Mouse (Mus musculus): ENCODE results near the gene Il4ra. TPM values are rescaled to one million over a fixed set of nuclear protein-coding genes. Genes with fewer than 3 reads are reported as not detected.

Il4ra gene
- total and polyA plus RNA-seq, 3 experiments: 13.2 to 20.1 (median 14.3) TPM

DNA sequence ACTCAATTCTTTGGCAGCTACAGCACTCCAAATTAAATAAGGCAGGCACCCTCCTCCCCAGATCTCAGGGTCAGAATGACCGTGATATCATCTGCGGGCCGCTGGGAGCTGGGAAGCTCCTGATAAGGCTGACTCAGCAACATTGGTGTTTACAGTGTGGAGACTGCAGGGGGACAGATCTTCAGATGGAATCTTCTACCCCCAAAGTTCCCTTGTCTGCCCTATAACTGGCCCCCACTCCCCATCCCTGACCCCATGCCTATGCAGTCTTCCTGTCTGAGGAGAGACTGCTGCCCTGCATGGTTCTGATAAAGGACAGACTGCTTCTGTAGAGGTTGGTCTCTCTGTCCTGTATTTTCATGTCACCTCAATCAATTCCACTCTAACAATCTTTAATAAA lies 28.9 kb upstream of the Il4ra start:
- H3K9ac ChIP-seq (ENCODE audit: low read depth, low read length): no peak overlapping the region
- DNase-seq: no peak
- H3K79me2 ChIP-seq (replicated peaks; ENCODE audit: control insufficient read depth, insufficient read depth, low read length): no peaks in the 10 kb centered on the region
- TF ChIP-seq EP300 (IDR thresholded peaks at IDR 0.05; ENCODE audit: insufficient read depth, low read depth, low read length) (no peak), POLR2A (IDR thresholded peaks at IDR 0.05; ENCODE audit: insufficient read depth, low read depth, low read length) (no peak), CTCF (IDR thresholded peaks at IDR 0.05) (no peak)
- H3K36me3 ChIP-seq (ENCODE audit: control insufficient read depth, insufficient read depth, low read length): no peaks in the 10 kb centered on the region
- no peak overlapping the region for H3K4me3 ChIP-seq
- no peaks in the 10 kb centered on the region for H3K4me1 ChIP-seq (ENCODE audit: control insufficient read depth, insufficient read depth, low read length)
- intact Hi-C loops (cut with DNase I): no loop called here
- WGBS: 42% methylated on average over 3 of the region's 3 CpGs
- H3K27me3 ChIP-seq (ENCODE audit: control insufficient read depth, insufficient read depth, low read length): no peaks in the 10 kb centered on the region
- H3K27ac ChIP-seq: no peak overlapping the region

DNA sequence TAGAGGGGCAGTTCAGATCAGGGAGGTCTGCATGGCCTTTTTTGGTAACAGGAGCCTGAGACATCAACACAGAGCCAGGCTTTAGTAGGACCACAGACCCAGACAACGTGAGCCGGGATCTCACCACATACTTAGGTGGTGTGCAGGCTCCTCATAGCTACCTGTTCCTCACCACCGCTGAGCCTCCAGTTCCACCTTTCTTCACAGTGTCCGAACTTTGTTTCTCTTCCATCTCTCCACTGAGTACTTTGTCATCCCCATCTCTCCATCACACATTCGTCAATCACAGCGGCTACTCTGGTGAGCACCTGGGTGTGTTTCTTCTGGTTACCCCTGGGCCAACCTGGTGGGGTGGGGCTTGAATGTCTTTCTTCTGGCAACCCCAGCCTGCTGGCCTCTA lies 24.7 kb upstream of the Il4ra start:
- no peak overlapping the region for H3K27ac ChIP-seq
- H3K4me1 ChIP-seq (ENCODE audit: control insufficient read depth, insufficient read depth, low read length): no peaks in the 10 kb centered on the region
- WGBS: 90% methylated on average over 6 of the region's 6 CpGs
- no peak overlapping the region for H3K4me3 ChIP-seq
- TF ChIP-seq EP300 (IDR thresholded peaks at IDR 0.05; ENCODE audit: insufficient read depth, low read depth, low read length) (no peak), CTCF (IDR thresholded peaks at IDR 0.05) (no peak), POLR2A (IDR thresholded peaks at IDR 0.05; ENCODE audit: insufficient read depth, low read depth, low read length) (no peak)
- H3K36me3 ChIP-seq (ENCODE audit: control insufficient read depth, insufficient read depth, low read length): no peaks in the 10 kb centered on the region
- no peaks in the 10 kb centered on the region for H3K27me3 ChIP-seq (ENCODE audit: control insufficient read depth, insufficient read depth, low read length)
- intact Hi-C loops (cut with DNase I): loop anchor here (2.0 kb wide), 1 partner anchor 14 kb away; no protein-coding TSS in a partner anchor
- DNase-seq: no peak
- no peaks in the 10 kb centered on the region for H3K79me2 ChIP-seq (replicated peaks; ENCODE audit: control insufficient read depth, insufficient read depth, low read length)
- no peak overlapping the region for H3K9ac ChIP-seq (ENCODE audit: low read depth, low read length)

DNA sequence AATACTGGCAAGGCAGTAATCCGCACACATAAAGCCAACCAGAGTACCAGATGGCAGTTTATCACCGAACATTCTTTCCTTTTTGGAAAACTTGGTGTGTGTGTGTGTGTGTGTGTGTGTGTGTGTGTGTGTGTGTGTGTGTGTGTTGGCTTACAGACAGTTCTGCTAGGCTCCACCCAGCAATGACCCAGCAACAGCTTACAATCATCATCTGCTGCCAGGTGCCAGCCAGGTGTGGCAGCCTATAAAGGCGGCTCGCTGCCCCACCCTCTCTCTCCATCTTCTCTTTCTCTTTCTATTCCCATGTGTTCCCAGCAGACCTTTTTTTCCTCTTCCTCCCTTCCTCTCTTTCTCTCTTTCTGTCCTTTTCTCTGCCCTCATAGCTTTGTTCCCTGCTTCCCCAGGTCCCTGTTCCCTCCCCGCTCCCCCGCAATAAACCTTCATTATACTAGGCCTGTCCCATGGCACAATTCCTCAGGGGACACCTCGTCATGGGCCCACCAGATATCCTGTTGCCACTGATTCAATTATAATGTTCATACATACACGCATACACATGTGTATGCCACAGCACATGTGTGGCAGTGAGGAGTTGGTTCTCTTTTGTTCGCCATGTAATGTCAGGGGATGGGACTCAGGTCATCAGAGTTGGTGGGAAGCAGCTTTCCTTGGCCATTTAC lies 23.9 kb upstream of the Il4ra start:
- H3K27me3 ChIP-seq (ENCODE audit: control insufficient read depth, insufficient read depth, low read length): no peaks in the 10 kb centered on the region
- 81% methylated on average over 9 of the region's 9 CpGs for WGBS
- no peak for DNase-seq
- no peak overlapping the region for H3K4me3 ChIP-seq
- TF ChIP-seq EP300 (IDR thresholded peaks at IDR 0.05; ENCODE audit: insufficient read depth, low read depth, low read length): no peak
- TF ChIP-seq POLR2A (IDR thresholded peaks at IDR 0.05; ENCODE audit: insufficient read depth, low read depth, low read length): no peak
- TF ChIP-seq CTCF (IDR thresholded peaks at IDR 0.05): no peak
- no peaks in the 10 kb centered on the region for H3K36me3 ChIP-seq (ENCODE audit: control insufficient read depth, insufficient read depth, low read length)
- no peaks in the 10 kb centered on the region for H3K4me1 ChIP-seq (ENCODE audit: control insufficient read depth, insufficient read depth, low read length)
- intact Hi-C loops (cut with DNase I): loop anchor here (2.0 kb wide), 1 partner anchor 13 kb away; no protein-coding TSS in a partner anchor
- no peak overlapping the region for H3K9ac ChIP-seq (ENCODE audit: low read depth, low read length)
- no peak overlapping the region for H3K27ac ChIP-seq
- no peaks in the 10 kb centered on the region for H3K79me2 ChIP-seq (replicated peaks; ENCODE audit: control insufficient read depth, insufficient read depth, low read length)

DNA sequence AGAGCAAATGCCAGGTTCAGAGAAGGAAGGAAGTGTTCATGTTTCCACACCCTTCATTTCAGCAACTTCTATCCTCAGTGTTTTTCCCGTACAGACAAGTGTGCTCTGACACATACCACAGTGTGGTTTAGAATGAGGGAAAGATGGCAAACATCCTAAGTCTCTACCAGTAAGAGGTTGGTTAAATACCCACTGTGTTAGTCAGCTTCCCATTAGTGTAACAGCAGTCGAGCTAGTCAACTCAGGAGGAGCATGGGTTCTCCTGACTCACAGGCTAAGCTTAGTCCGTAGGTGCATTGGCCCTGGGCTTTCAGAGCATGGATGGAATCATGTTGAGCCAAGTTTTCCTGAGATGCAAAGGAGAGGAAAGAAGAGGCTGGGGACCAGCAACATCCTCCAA lies 12.6 kb upstream of the Il4ra start:
- H3K79me2 ChIP-seq (replicated peaks; ENCODE audit: control insufficient read depth, insufficient read depth, low read length): no peaks in the 10 kb centered on the region
- H3K36me3 ChIP-seq (ENCODE audit: control insufficient read depth, insufficient read depth, low read length): no peaks in the 10 kb centered on the region
- no peak overlapping the region for H3K4me3 ChIP-seq
- no peaks in the 10 kb centered on the region; the same call in 1 of the 2 replicates for H3K4me1 ChIP-seq (ENCODE audit: control insufficient read depth, insufficient read depth, low read length)
- DNase-seq: no peak
- H3K27ac ChIP-seq: no peak overlapping the region
- H3K9ac ChIP-seq (ENCODE audit: low read depth, low read length): no peak overlapping the region
- WGBS: 84% methylated on average over 3 of the region's 3 CpGs
- intact Hi-C loops (cut with DNase I): no loop called here
- no peaks in the 10 kb centered on the region for H3K27me3 ChIP-seq (ENCODE audit: control insufficient read depth, insufficient read depth, low read length)
- no peak for TF ChIP-seq EP300 (IDR thresholded peaks at IDR 0.05; ENCODE audit: insufficient read depth, low read depth, low read length)

DNA sequence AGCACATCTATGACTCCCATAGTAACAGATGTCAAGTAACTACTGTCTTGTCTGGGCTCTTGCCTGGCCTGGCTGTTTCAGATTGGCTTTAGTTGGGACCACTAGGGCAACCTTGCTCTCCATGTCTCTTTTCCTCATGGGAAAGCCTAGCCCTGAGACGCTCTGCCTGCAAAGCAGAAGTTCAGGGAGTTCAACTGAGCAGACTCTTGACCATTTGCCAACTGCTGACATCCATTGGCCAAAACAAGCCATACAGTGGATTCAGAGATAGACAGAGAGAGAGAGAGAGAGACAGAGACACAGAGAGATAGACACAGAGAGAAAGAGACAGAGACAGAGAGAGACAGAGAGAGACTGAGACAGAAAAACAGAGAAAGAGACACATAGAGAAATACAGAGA lies 10.9 kb upstream of the Il4ra start:
- H3K4me1 ChIP-seq (ENCODE audit: control insufficient read depth, insufficient read depth, low read length): no peaks in the 10 kb centered on the region; the same call in 1 of the 2 replicates
- no peak for DNase-seq
- H3K36me3 ChIP-seq (ENCODE audit: control insufficient read depth, insufficient read depth, low read length): no peaks in the 10 kb centered on the region
- H3K4me3 ChIP-seq: no peak overlapping the region
- H3K27ac ChIP-seq: no peak overlapping the region
- WGBS: 66% methylated on average over 1 of the region's 1 CpGs
- intact Hi-C loops (cut with DNase I): loop anchor here (2.0 kb wide), 1 partner anchor 14 kb away; no protein-coding TSS in a partner anchor
- TF ChIP-seq CTCF (IDR thresholded peaks at IDR 0.05) (no peak), EP300 (IDR thresholded peaks at IDR 0.05; ENCODE audit: insufficient read depth, low read depth, low read length) (no peak), POLR2A (IDR thresholded peaks at IDR 0.05; ENCODE audit: insufficient read depth, low read depth, low read length) (no peak)
- no peak overlapping the region for H3K9ac ChIP-seq (ENCODE audit: low read depth, low read length)
- no peaks in the 10 kb centered on the region for H3K27me3 ChIP-seq (ENCODE audit: control insufficient read depth, insufficient read depth, low read length)
- no peaks in the 10 kb centered on the region for H3K79me2 ChIP-seq (replicated peaks; ENCODE audit: control insufficient read depth, insufficient read depth, low read length)

DNA sequence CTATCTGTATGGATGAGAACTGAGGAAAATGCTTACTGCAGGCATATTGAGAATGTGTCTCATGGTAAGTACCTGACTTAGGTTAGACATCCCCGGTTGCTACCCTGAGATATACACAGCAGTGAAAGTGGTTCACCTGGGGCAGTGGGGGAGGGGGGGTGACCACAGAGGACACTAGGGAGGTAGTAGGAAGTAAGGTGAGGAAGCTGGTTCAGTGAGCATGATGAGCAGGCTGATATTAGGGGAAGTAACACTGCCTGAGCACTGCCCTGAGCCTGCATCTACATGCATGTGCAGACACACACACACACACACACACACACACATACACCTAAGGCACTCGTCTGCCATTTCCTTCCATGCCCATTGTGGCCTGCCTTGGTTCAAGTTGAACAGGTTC lies 10.1 kb upstream of the Il4ra start:
- intact Hi-C loops (cut with DNase I): loop anchor here (2.0 kb wide), 1 partner anchor 15 kb away; no protein-coding TSS in a partner anchor
- no peak overlapping the region for H3K27ac ChIP-seq

More for the DNA sequence above, 10.1 kb upstream of the Il4ra start:
- TF ChIP-seq EP300 (IDR thresholded peaks at IDR 0.05; ENCODE audit: insufficient read depth, low read depth, low read length): no peak
- no peak for TF ChIP-seq POLR2A (IDR thresholded peaks at IDR 0.05; ENCODE audit: insufficient read depth, low read depth, low read length)
- TF ChIP-seq CTCF (IDR thresholded peaks at IDR 0.05): no peak
- Histone ChIP-seq H3K36me3 (ENCODE audit: control insufficient read depth, insufficient read depth, low read length) (no peaks in the 10 kb centered on the region), H3K79me2 (replicated peaks; ENCODE audit: control insufficient read depth, insufficient read depth, low read length) (no peaks in the 10 kb centered on the region), H3K27me3 (ENCODE audit: control insufficient read depth, insufficient read depth, low read length) (no peaks in the 10 kb centered on the region), H3K4me1 (ENCODE audit: control insufficient read depth, insufficient read depth, low read length) (no peaks in the 10 kb centered on the region; the same call in 1 of the 2 replicates), H3K4me3 (no peak overlapping the region), H3K9ac (ENCODE audit: low read depth, low read length) (no peak overlapping the region)
- WGBS: 91% methylated on average over 2 of the region's 2 CpGs
- no peak for DNase-seq

All from heart, adult 2 months (tissue).